Mouse (Mus musculus): Measurements from ENCODE around the gene Gpr152.
A peak's percentile ranks its signal among the peaks of the same experiment; 100 is the strongest.

Gpr152 gene

GRCm38 (mm10) chr19:4175368-4175947, 35.9 kb downstream of the Gpr152 start, which contains the start of gene Carns1:
Gene Carns1, minus strand, starts transcription at chr19:4175479.
- no peak for DNase-seq

GRCm38 (mm10) chr19:4180411-4180810, 40.8 kb downstream of the Gpr152 start:
- no peak for DNase-seq

GRCm38 (mm10) chr19:4181892-4182291, 42.3 kb downstream of the Gpr152 start:
- DNase-seq = no peak

GRCm38 (mm10) chr19:4183689-4184088, 44.1 kb downstream of the Gpr152 start:
- no peak for DNase-seq

- no peak for DNase-seq
Measured at GRCm38 (mm10) chr19:4184976-4185975, 45.7 kb downstream of the Gpr152 start.

GRCm38 (mm10) chr19:4187303-4187702, 47.7 kb downstream of the Gpr152 start:
- DNase-seq = no peak

- no peak for DNase-seq
Measured at GRCm38 (mm10) chr19:4189051-4189620, 49.5 kb downstream of the Gpr152 start.

GRCm38 (mm10) chr19:4190831-4191334, 51.3 kb downstream of the Gpr152 start, which contains the start of gene Tbc1d10c:
Gene Tbc1d10c, minus strand, starts transcription at chr19:4191284.
- no peak for DNase-seq

- peak; percentile 93 to 97 for DNase-seq
Measured at GRCm38 (mm10) chr19:4191528-4192250, 52.1 kb downstream of the Gpr152 start, which contains the start of gene Ppp1ca. Gene Ppp1ca, plus strand, starts transcription at chr19:4192065.

- DNase-seq = no peak
Measured at GRCm38 (mm10) chr19:4192251-4192985, 52.8 kb downstream of the Gpr152 start.

GRCm38 (mm10) chr19:4193129-4193528, 53.5 kb downstream of the Gpr152 start:
- no peak for DNase-seq

- DNase-seq = no peak
Measured at GRCm38 (mm10) chr19:4194021-4194724, 54.6 kb downstream of the Gpr152 start.

GRCm38 (mm10) chr19:4194776-4195650, 55.4 kb downstream of the Gpr152 start:
- DNase-seq = peak; percentile 88
